Mouse (Mus musculus): ENCODE data around the gene Olfr104-ps. TPM values are rescaled to one million over a fixed set of nuclear protein-coding genes. Genes with fewer than 3 reads are reported as not detected.

The Olfr104-ps gene
- polyA plus RNA-seq (2016; fragmentation: Nextera tagmentation; extraction: Ambion mirVana) = not detected in 2 replicates

DNA sequence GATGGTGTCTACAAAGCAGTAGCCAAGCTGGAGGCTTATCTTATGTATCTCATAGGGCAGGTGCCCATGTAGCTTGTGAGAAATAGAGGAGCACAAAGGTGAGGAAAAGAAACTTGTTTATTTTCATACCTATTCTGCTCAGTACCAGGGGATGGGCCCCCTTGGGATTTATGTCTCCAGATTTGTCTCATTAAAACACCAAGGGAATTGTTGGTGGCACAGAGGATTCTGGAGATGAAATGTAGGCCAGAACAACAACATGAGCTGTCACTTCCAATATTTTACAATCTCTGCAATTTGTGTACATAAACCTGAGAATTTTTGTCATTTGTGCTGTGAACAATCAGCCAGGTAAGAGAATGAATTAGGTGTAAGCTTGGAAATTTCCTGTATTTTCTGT, at the start of gene Olfr104-ps:
Gene Olfr104-ps (plus strand): TSS at position 301 of the 400 bp plus-strand sequence.
- H3K4me2 ChIP-seq (replicated peaks) = no peak within 1 kb of the TSS
- no peak for ATAC-seq (ENCODE audit: low FRiP score)
- H3K4me1 ChIP-seq = no peaks in the 10 kb centered on the region
- no peak within 1 kb of the TSS for H3K27ac ChIP-seq
- H3K27me3 ChIP-seq = no peaks in the 10 kb centered on the region
- no peak within 1 kb of the TSS for H3K4me3 ChIP-seq
- H3K36me3 ChIP-seq = no peaks in the 10 kb centered on the region
- no peak within 1 kb of the TSS for H3K9ac ChIP-seq
- no peaks in the 10 kb centered on the region; the same call in 1 of the 2 replicates for H3K9me3 ChIP-seq (replicated peaks)

DNA sequence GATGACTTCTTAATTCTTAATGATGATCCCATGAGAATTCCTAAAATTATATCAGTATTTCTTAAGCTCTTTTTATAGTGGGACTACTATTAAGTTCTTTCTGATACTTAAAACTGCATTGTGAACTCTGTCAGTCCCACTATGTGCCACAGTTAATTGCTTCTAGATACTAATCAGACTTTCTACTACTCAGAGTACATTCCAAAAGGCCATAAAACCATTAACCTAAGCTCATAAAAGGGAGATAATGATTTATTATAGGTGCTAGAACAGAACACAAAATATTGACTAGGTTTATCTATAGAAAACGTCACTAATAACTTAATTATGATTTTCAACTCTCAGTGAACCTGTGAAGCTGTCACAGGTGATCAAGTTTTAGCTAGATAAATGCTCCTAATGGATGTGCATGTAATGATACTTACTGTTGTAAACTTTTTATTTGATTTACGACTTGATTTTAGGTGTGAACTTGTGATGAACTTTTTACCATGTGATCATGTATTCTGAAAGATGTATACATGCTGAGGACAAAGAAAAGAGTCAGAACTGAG, 49.2 kb upstream of the Olfr104-ps start:
- WGBS = 53% methylated on average over 2 of the region's 2 CpGs
- ATAC-seq (ENCODE audit: low FRiP score) = no peak
- Histone ChIP-seq H3K9ac (no peak overlapping the region), H3K36me3 (no peaks in the 10 kb centered on the region), H3K4me3 (no peak overlapping the region), H3K27ac (no peak overlapping the region), H3K27me3 (no peaks in the 10 kb centered on the region), H3K9me3 (replicated peaks) (no peaks in the 10 kb centered on the region), H3K4me1 (no peaks in the 10 kb centered on the region), H3K4me2 (replicated peaks) (no peak overlapping the region)

DNA sequence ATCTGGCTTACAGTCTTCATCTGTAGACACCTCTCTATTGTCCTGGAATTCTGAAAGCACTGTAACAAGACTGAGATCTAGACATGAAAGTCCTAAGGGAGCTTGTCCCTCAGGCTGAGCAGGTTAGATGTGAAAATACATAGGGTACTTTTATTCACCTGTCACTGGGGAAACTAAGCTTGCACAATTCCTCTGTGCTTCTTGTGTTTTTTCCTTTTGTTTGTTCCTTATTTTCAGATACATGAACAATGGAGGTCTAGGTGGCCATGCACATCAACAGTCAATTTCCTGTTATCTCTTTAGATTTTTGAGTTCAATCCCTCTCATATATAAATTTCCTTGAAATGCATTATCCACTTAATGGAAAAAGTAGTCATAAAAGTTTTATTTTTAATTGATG, 42.4 kb upstream of the Olfr104-ps start, which contains the start of gene Olfr102:
Gene Olfr102 (minus strand): TSS at position 101 of the 400 bp plus-strand sequence.
- no peak for ATAC-seq (ENCODE audit: low FRiP score)
- Histone ChIP-seq H3K4me2 (replicated peaks) (no peak within 1 kb of the TSS), H3K36me3 (no peaks in the 10 kb centered on the region), H3K4me3 (no peak within 1 kb of the TSS), H3K9me3 (replicated peaks) (no peaks in the 10 kb centered on the region), H3K27ac (no peak within 1 kb of the TSS), H3K4me1 (no peaks in the 10 kb centered on the region), H3K9ac (no peak within 1 kb of the TSS), H3K27me3 (no peaks in the 10 kb centered on the region)

DNA sequence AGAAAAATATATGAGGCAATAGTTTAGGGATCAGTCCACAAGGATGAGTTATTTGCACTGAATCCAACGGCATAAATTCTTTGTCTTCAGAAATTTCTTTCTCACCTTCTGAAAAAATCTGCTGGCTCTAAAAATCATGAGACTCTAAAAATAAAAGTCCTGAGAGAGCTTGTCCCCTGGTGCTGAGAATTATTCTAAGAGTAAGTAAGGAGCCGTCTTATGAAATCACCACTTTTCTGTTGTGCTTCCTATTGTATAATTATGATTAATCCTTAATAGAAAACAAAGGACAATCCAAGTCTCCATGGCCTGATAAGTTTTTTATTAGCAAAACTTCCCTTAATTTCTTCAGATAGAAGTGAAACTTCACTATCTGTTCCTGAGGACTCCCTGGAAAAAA, 19.8 kb upstream of the Olfr104-ps start, which contains the start of gene Olfr103:
Gene Olfr103 (minus strand): TSS at position 101 of the 400 bp plus-strand sequence.
- Histone ChIP-seq H3K9ac (no peak within 1 kb of the TSS), H3K4me2 (replicated peaks) (no peak within 1 kb of the TSS), H3K4me1 (no peaks in the 10 kb centered on the region), H3K4me3 (no peak within 1 kb of the TSS), H3K27ac (no peak within 1 kb of the TSS), H3K27me3 (no peaks in the 10 kb centered on the region), H3K9me3 (replicated peaks) (no peaks in the 10 kb centered on the region), H3K36me3 (no peaks in the 10 kb centered on the region)
- WGBS = 91% methylated on average over 2 of the region's 2 CpGs
- ATAC-seq (ENCODE audit: low FRiP score) = no peak

DNA sequence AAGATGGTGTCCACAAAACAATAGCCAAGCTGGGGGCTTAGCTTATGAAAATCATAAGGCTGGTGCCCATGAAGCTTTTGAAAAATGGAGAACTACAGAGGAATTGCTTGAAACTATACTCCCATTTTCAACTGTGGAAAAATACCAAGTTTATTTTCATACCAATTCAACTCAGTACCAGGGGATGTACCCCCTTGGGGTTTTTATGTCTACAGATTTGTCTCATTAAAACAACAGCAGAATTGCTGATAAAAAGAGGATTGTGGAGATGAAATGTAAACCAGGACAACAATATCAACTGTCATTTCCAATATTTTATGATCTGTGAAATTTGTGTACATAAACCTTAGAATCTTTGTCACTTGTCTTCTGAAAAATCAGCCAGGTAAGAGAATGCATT, 19.4 kb downstream of the Olfr104-ps start, which contains the start of gene Olfr105-ps:
Gene Olfr105-ps (plus strand): TSS at position 301 of the 400 bp plus-strand sequence.
- no peak within 1 kb of the TSS for H3K27ac ChIP-seq
- no peak within 1 kb of the TSS for H3K4me3 ChIP-seq
- no peak within 1 kb of the TSS for H3K9ac ChIP-seq
- no peak for ATAC-seq (ENCODE audit: low FRiP score)
- H3K4me2 ChIP-seq (replicated peaks) = no peak within 1 kb of the TSS
- H3K4me1 ChIP-seq = no peaks in the 10 kb centered on the region
- H3K36me3 ChIP-seq = no peaks in the 10 kb centered on the region
- H3K27me3 ChIP-seq = no peaks in the 10 kb centered on the region
- H3K9me3 ChIP-seq (replicated peaks) = no peaks in the 10 kb centered on the region

DNA sequence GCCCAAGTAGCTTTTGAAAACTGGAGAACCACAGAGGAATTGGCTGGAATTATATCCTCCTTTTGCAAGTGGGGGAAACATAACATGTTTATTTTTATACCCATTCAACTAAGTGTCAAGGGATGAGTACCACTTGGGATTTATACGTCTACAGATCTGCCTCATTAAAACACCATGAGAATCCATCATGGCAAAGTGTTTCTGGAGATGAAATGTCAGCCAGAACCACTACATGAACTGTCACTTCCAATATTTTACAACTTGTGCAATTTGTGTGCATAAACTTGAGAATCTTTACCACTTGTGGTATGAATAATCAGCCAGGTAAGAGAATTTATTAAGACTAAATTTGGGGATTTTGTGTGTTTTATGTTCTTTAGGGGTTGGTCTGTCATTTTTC, 30.7 kb downstream of the Olfr104-ps start, which contains the start of gene Olfr106-ps:
Gene Olfr106-ps (plus strand): TSS at position 301 of the 400 bp plus-strand sequence.
- no peaks in the 10 kb centered on the region for H3K27me3 ChIP-seq
- no peak within 1 kb of the TSS for H3K9ac ChIP-seq
- H3K36me3 ChIP-seq = no peaks in the 10 kb centered on the region
- no peaks in the 10 kb centered on the region for H3K4me1 ChIP-seq
- no peak within 1 kb of the TSS for H3K4me3 ChIP-seq
- no peaks in the 10 kb centered on the region for H3K9me3 ChIP-seq (replicated peaks)
- 68% methylated on average over 1 of the region's 1 CpGs for WGBS
- H3K27ac ChIP-seq = no peak within 1 kb of the TSS
- H3K4me2 ChIP-seq (replicated peaks) = no peak within 1 kb of the TSS
- ATAC-seq (ENCODE audit: low FRiP score) = no peak

DNA sequence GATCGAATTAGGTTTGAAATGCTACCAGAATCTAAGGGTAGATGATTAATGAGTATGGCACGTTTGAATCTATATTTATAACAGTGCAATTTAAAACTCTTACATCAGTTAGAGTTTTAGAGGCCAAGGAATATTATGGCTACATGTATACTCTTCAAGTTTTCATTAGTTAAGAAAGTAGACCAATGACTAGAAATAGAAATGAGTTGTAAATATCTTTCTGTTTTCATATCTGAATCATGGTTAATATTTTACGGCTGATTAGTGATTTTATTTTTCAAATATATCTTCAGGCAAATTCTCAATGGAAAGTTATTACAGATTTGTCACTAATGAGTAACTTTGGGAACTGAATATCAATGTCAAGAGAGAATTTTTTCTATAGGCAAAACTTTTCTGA, 39.5 kb downstream of the Olfr104-ps start, which contains the start of gene Olfr107:
Gene Olfr107 (plus strand): TSS at position 301 of the 400 bp plus-strand sequence.
- no peaks in the 10 kb centered on the region for H3K9me3 ChIP-seq (replicated peaks)
- no peaks in the 10 kb centered on the region for H3K36me3 ChIP-seq
- no peak within 1 kb of the TSS for H3K9ac ChIP-seq
- 87% methylated on average over 3 of the region's 3 CpGs for WGBS
- no peak within 1 kb of the TSS for H3K4me3 ChIP-seq
- H3K27ac ChIP-seq = no peak within 1 kb of the TSS
- no peaks in the 10 kb centered on the region for H3K4me1 ChIP-seq
- no peak within 1 kb of the TSS for H3K4me2 ChIP-seq (replicated peaks)
- no peak for ATAC-seq (ENCODE audit: low FRiP score)
- H3K27me3 ChIP-seq = no peaks in the 10 kb centered on the region

DNA sequence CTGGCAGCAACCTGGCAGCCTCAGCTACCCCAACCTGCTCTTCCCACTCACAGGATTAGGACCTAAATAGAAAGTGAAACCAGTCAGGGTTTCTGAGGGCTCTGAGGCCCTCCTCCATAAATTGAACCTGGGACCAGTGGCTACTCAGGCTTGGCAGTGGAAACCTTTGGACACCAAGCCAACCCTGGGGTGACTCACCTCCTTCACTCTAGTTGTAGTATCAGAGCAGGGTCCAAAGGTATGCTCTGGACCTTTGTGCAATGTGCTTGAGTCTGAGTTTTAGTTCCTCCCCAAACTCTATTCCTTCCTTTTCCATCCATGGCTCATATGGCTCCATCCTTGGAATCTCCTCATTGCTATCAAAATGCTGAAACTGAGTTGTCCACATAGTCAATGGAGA, 54.0 kb downstream of the Olfr104-ps start:
- no peak overlapping the region for H3K4me3 ChIP-seq
- H3K4me1 ChIP-seq = no peaks in the 10 kb centered on the region
- H3K9me3 ChIP-seq (replicated peaks) = 0 out of 2 replicates have a peak, but pooled peaks cover 4% of the 10 kb centered on the region
- no peaks in the 10 kb centered on the region for H3K27me3 ChIP-seq
- no peak overlapping the region for H3K27ac ChIP-seq
- H3K4me2 ChIP-seq (replicated peaks) = no peak overlapping the region
- no peaks in the 10 kb centered on the region for H3K36me3 ChIP-seq
- no peak for ATAC-seq (ENCODE audit: low FRiP score)
- no peak overlapping the region for H3K9ac ChIP-seq

Other genes starting within 250 kb of the Olfr104-ps start
- gene Olfr92, start 239.5 kb upstream of the Olfr104-ps start, polyA plus RNA-seq (2016; fragmentation: Nextera tagmentation; extraction: Ambion mirVana) = not detected in 2 replicates
- gene Olfr93, start 198.1 kb upstream of the Olfr104-ps start, polyA plus RNA-seq (2016; fragmentation: Nextera tagmentation; extraction: Ambion mirVana) = not detected in 2 replicates
- gene Ubd, start 165.7 kb upstream of the Olfr104-ps start, polyA plus RNA-seq (2016; fragmentation: Nextera tagmentation; extraction: Ambion mirVana) = not detected in 2 replicates
- not detected in 2 replicates for gene Olfr94, start 158.6 kb upstream of the Olfr104-ps start, polyA plus RNA-seq (2016; fragmentation: Nextera tagmentation; extraction: Ambion mirVana)
- not detected in 2 replicates for gene Olfr95, start 146.5 kb upstream of the Olfr104-ps start, polyA plus RNA-seq (2016; fragmentation: Nextera tagmentation; extraction: Ambion mirVana)
- not detected in 2 replicates for gene Olfr96, start 139.4 kb upstream of the Olfr104-ps start, polyA plus RNA-seq (2016; fragmentation: Nextera tagmentation; extraction: Ambion mirVana)
- not detected in 2 replicates for gene Olfr97, start 122.3 kb upstream of the Olfr104-ps start, polyA plus RNA-seq (2016; fragmentation: Nextera tagmentation; extraction: Ambion mirVana)
- gene Olfr98, start 95.8 kb upstream of the Olfr104-ps start, polyA plus RNA-seq (2016; fragmentation: Nextera tagmentation; extraction: Ambion mirVana) = not detected in 2 replicates
- gene H2-M3, start 89.4 kb upstream of the Olfr104-ps start, polyA plus RNA-seq (2016; fragmentation: Nextera tagmentation; extraction: Ambion mirVana) = 0.92 and 0.95 TPM in 2 replicates
- gene Olfr99, start 76.1 kb upstream of the Olfr104-ps start, polyA plus RNA-seq (2016; fragmentation: Nextera tagmentation; extraction: Ambion mirVana) = not detected in 2 replicates
- not detected in 2 replicates for gene Olfr101, start 55.3 kb upstream of the Olfr104-ps start, polyA plus RNA-seq (2016; fragmentation: Nextera tagmentation; extraction: Ambion mirVana)
- not detected in 2 replicates for gene Olfr102, start 42.5 kb upstream of the Olfr104-ps start, polyA plus RNA-seq (2016; fragmentation: Nextera tagmentation; extraction: Ambion mirVana)
- not detected in 2 replicates for gene Olfr103, start 19.9 kb upstream of the Olfr104-ps start, polyA plus RNA-seq (2016; fragmentation: Nextera tagmentation; extraction: Ambion mirVana)
- gene Olfr105-ps, start 19.5 kb downstream of the Olfr104-ps start, polyA plus RNA-seq (2016; fragmentation: Nextera tagmentation; extraction: Ambion mirVana) = not detected in 2 replicates
- not detected in 2 replicates for gene Olfr106-ps, start 30.8 kb downstream of the Olfr104-ps start, polyA plus RNA-seq (2016; fragmentation: Nextera tagmentation; extraction: Ambion mirVana)
- gene Olfr107, start 39.6 kb downstream of the Olfr104-ps start, polyA plus RNA-seq (2016; fragmentation: Nextera tagmentation; extraction: Ambion mirVana) = not detected in 2 replicates
- not detected in 2 replicates for gene Olfr108, start 85.9 kb downstream of the Olfr104-ps start, polyA plus RNA-seq (2016; fragmentation: Nextera tagmentation; extraction: Ambion mirVana)
- gene Olfr109, start 99.3 kb downstream of the Olfr104-ps start, polyA plus RNA-seq (2016; fragmentation: Nextera tagmentation; extraction: Ambion mirVana) = not detected in 2 replicates
- not detected in 2 replicates for gene H2-M2, start 124.0 kb downstream of the Olfr104-ps start, polyA plus RNA-seq (2016; fragmentation: Nextera tagmentation; extraction: Ambion mirVana)
- gene Olfr110, start 132.9 kb downstream of the Olfr104-ps start, polyA plus RNA-seq (2016; fragmentation: Nextera tagmentation; extraction: Ambion mirVana) = not detected in 2 replicates
- not detected in 2 replicates for gene Olfr111, start 148.4 kb downstream of the Olfr104-ps start, polyA plus RNA-seq (2016; fragmentation: Nextera tagmentation; extraction: Ambion mirVana)
- not detected in 2 replicates for gene Olfr112, start 209.9 kb downstream of the Olfr104-ps start, polyA plus RNA-seq (2016; fragmentation: Nextera tagmentation; extraction: Ambion mirVana)
- not detected in 2 replicates for gene Olfr113, start 218.1 kb downstream of the Olfr104-ps start, polyA plus RNA-seq (2016; fragmentation: Nextera tagmentation; extraction: Ambion mirVana)
- gene Olfr114, start 233.2 kb downstream of the Olfr104-ps start, polyA plus RNA-seq (2016; fragmentation: Nextera tagmentation; extraction: Ambion mirVana) = not detected in 2 replicates

Data from hindbrain, embryonic 12.5 days (tissue).